Comparison of ENCODE assay signal across 17 mouse cellular contexts in the genomic region with DNA sequence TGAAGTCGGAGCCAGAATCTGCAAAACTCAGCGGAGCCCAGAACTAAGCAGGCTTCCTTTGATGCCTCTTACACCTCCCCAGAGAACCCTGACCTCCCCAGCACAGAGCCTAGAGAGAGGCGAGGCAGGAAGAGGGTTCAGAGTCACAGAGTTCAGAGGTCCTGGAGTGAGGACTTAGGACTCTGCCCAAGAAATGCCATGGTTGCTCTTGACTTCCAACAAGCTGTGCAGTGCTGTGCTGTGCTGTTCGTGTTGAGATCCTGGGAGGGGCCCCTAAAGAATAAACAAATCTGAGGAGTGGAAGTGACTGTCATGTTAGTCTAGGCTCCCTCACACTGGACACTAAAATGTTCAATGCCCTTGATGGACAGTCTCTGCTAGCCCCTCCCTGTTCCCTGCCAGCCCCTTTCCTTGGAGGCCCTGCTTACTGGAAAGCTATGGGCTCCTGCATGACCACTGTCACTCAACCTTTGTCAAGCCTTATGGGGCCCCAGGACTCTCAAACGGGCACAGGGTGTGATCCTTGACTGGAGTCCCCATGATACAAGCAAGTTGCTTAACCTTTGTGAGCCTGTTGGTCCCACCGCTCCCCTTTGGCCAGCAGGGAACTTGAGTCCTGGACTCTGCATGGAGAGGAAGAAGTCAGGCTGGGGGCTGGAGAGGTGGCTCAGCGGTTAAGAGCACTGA. TPM values are rescaled to one million over a fixed set of nuclear protein-coding genes. Genes with fewer than 3 reads are reported as not detected.
DNase-seq lines count a peak whose midpoint lies in the region; ATAC-seq lines count a peak whose summit lies in the region.
"Had no signal": no experiment of that assay in that cellular context is flagged by ENCODE, and none has a peak within 500 bp of the region (broad histone marks: within the 10 kb centered on the region; RNA-seq: fewer than 3 reads in every experiment).

No protein-coding gene starts in this region.

- H3K4me2 ChIP-seq in midbrain, embryonic 13.5 days (replicated peaks), result no peak overlapping the region
- no peak overlapping the region for H3K4me2 ChIP-seq in midbrain, embryonic 16.5 days (ENCODE audit: low read length)
- no peak overlapping the region for H3K4me2 ChIP-seq in limb, embryonic 12.5 days
- H3K4me2 ChIP-seq in heart, embryonic 12.5 days, result no peak overlapping the region
- H3K4me2 ChIP-seq: heart, embryonic 15.5 days; hindbrain, embryonic 15.5 days; limb, embryonic 15.5 days had no signal

- WGBS in heart, embryonic 10.5 days, result 72% methylated on average over 7 of the region's 7 CpGs
- 77% methylated on average over 7 of the region's 7 CpGs for WGBS in midbrain, embryonic 13.5 days
- WGBS in midbrain, embryonic 16.5 days, result 83% methylated on average over 7 of the region's 7 CpGs
- WGBS in limb, embryonic 12.5 days, result 69% methylated on average over 7 of the region's 7 CpGs
- 75% methylated on average over 7 of the region's 7 CpGs for WGBS in heart, embryonic 12.5 days

- no peak overlapping the region for H3K9ac ChIP-seq in midbrain, embryonic 13.5 days (replicated peaks)
- H3K9ac ChIP-seq in midbrain, embryonic 16.5 days (ENCODE audit: low read depth, low read length), result no peak overlapping the region
- no peak overlapping the region for H3K9ac ChIP-seq in limb, embryonic 12.5 days (replicated peaks)
- H3K9ac ChIP-seq in heart, embryonic 12.5 days, result no peak overlapping the region
- H3K9ac ChIP-seq: heart, embryonic 15.5 days; hindbrain, embryonic 15.5 days; limb, embryonic 15.5 days had no signal

- DNase-seq in heart, embryonic 10.5 days (ENCODE audit: low spot score), result no peak
- no peak for DNase-seq in heart, postnatal 4 days
- DNase-seq in urinary bladder, postnatal 4 days (ENCODE audit: low spot score in 2 of 2), result no peak
- DNase-seq: cerebellum, adult 11-12 months had no signal

- H3K27ac ChIP-seq in heart, embryonic 10.5 days, result 0 out of 2 replicates have a peak overlapping the region, but pooled peaks have one; percentile 22
- no peak overlapping the region for H3K27ac ChIP-seq in midbrain, embryonic 13.5 days
- no peak overlapping the region for H3K27ac ChIP-seq in midbrain, embryonic 16.5 days (ENCODE audit: low read length)
- peak overlapping the region; percentile 2; the same call in 1 of the 2 replicates for H3K27ac ChIP-seq in limb, embryonic 12.5 days
- no peak overlapping the region for H3K27ac ChIP-seq in heart, embryonic 12.5 days (ENCODE audit: poor library complexity, severe bottlenecking)
- H3K27ac ChIP-seq: heart, embryonic 15.5 days; hindbrain, embryonic 15.5 days; limb, embryonic 15.5 days; midbrain, embryonic 10.5 days had no signal

- H3K9me3 ChIP-seq in heart, embryonic 10.5 days, result no peaks in the 10 kb centered on the region
- no peaks in the 10 kb centered on the region for H3K9me3 ChIP-seq in midbrain, embryonic 13.5 days
- H3K9me3 ChIP-seq in midbrain, embryonic 16.5 days (replicated peaks; ENCODE audit: control insufficient read depth, low read length, poor library complexity, severe bottlenecking), result no peaks in the 10 kb centered on the region
- H3K9me3 ChIP-seq in limb, embryonic 12.5 days, result no peaks in the 10 kb centered on the region
- H3K9me3 ChIP-seq in heart, embryonic 12.5 days (replicated peaks), result no peaks in the 10 kb centered on the region
- H3K9me3 ChIP-seq: heart, embryonic 15.5 days; hindbrain, embryonic 15.5 days; limb, embryonic 15.5 days; midbrain, embryonic 10.5 days had no signal

- H3K36me3 ChIP-seq in heart, embryonic 10.5 days, result peaks cover 2% of the 10 kb centered on the region
- no peaks in the 10 kb centered on the region for H3K36me3 ChIP-seq in midbrain, embryonic 13.5 days
- no peaks in the 10 kb centered on the region for H3K36me3 ChIP-seq in midbrain, embryonic 16.5 days (ENCODE audit: control insufficient read depth, insufficient read depth, low read length)
- 0 out of 2 replicates have a peak, but pooled peaks cover 6% of the 10 kb centered on the region for H3K36me3 ChIP-seq in limb, embryonic 12.5 days
- no peaks in the 10 kb centered on the region for H3K36me3 ChIP-seq in heart, embryonic 12.5 days
- H3K36me3 ChIP-seq: heart, embryonic 15.5 days; hindbrain, embryonic 15.5 days; limb, embryonic 15.5 days had no signal

- H3K4me3 ChIP-seq in heart, embryonic 10.5 days, result no peak overlapping the region
- H3K4me3 ChIP-seq in midbrain, embryonic 13.5 days (replicated peaks), result no peak overlapping the region
- H3K4me3 ChIP-seq in midbrain, embryonic 16.5 days (ENCODE audit: low read depth, low read length), result no peak overlapping the region
- H3K4me3 ChIP-seq in limb, embryonic 12.5 days (replicated peaks), result no peak overlapping the region
- H3K4me3 ChIP-seq in heart, embryonic 12.5 days, result no peak overlapping the region
- H3K4me3 ChIP-seq: erythroblast, embryonic 14.5 days; heart, embryonic 15.5 days; hindbrain, embryonic 15.5 days; limb, embryonic 15.5 days; midbrain, embryonic 10.5 days; myocyte had no signal

- peaks cover 18% of the 10 kb centered on the region for H3K4me1 ChIP-seq in heart, embryonic 10.5 days
- no peaks in the 10 kb centered on the region for H3K4me1 ChIP-seq in midbrain, embryonic 13.5 days (replicated peaks)
- H3K4me1 ChIP-seq in midbrain, embryonic 16.5 days (ENCODE audit: control insufficient read depth, insufficient read depth, low read length), result no peaks in the 10 kb centered on the region
- H3K4me1 ChIP-seq in limb, embryonic 12.5 days (replicated peaks), result peaks cover 14% of the 10 kb centered on the region
- peaks cover 7% of the 10 kb centered on the region for H3K4me1 ChIP-seq in heart, embryonic 12.5 days (replicated peaks)
- H3K4me1 ChIP-seq: heart, embryonic 15.5 days; hindbrain, embryonic 15.5 days had no signal

- 0 out of 2 replicates have a peak, but pooled peaks have one; percentile 46 for ATAC-seq in midbrain, embryonic 13.5 days
- no peak for ATAC-seq in midbrain, embryonic 16.5 days
- no peak for ATAC-seq in limb, embryonic 12.5 days (ENCODE audit: insufficient number of reproducible peaks, insufficient read depth, low FRiP score, low TSS enrichment, low read depth)
- ATAC-seq in heart, embryonic 12.5 days (ENCODE audit: insufficient number of reproducible peaks, low FRiP score), result no peak
- no peak for ATAC-seq in erythroid progenitor cell, adult 5-6 weeks (replicated peaks; ENCODE audit: low FRiP score, poor library complexity, severe bottlenecking)

- no peaks in the 10 kb centered on the region for H3K27me3 ChIP-seq in heart, embryonic 10.5 days (ENCODE audit: insufficient read depth, poor library complexity, severe bottlenecking)
- H3K27me3 ChIP-seq in midbrain, embryonic 13.5 days, result no peaks in the 10 kb centered on the region
- H3K27me3 ChIP-seq in midbrain, embryonic 16.5 days (ENCODE audit: control insufficient read depth, insufficient read depth, low read depth, low read length), result no peaks in the 10 kb centered on the region
- no peaks in the 10 kb centered on the region for H3K27me3 ChIP-seq in limb, embryonic 12.5 days
- no peaks in the 10 kb centered on the region for H3K27me3 ChIP-seq in heart, embryonic 12.5 days (replicated peaks)
- H3K27me3 ChIP-seq: heart, embryonic 15.5 days; hindbrain, embryonic 15.5 days; limb, embryonic 15.5 days had no signal

RNA-seq across cellular contexts. Expression of a gene that starts 8.2 kb away (rescaled TPM):
- 11.1 and 30.6 TPM in 2 replicates for polyA plus RNA-seq in heart, embryonic 10.5 days (2016; fragmentation: Nextera tagmentation; extraction: Ambion mirVana)
- total RNA-seq in heart, postnatal 4 days (2021), result not detected
- 2.2 and 3.0 TPM in 2 replicates for polyA plus RNA-seq in midbrain, embryonic 13.5 days (2015; fragmentation: Nextera tagmentation; extraction: Ambion mirVana)
- polyA plus RNA-seq in midbrain, embryonic 16.5 days (2015; fragmentation: Nextera tagmentation; extraction: Ambion mirVana), result 1.1 and 1.2 TPM in 2 replicates
- 13.5 and 14.0 TPM in 2 replicates for polyA plus RNA-seq in limb, embryonic 12.5 days (2016; fragmentation: Nextera tagmentation; extraction: Ambion mirVana)
- polyA plus RNA-seq in heart, embryonic 12.5 days (2016; fragmentation: Nextera tagmentation; extraction: Ambion mirVana), result 2.5 and 3.1 TPM in 2 replicates
- 8.6 and 18.4 TPM in 2 replicates for total RNA-seq in erythroid progenitor cell, adult 5-6 weeks (2015; ENCODE audit: low replicate concordance)
- total RNA-seq in erythroid progenitor cell, adult 5-6 weeks (2017; ENCODE audit: low replicate concordance), result 2.3 TPM in 1 of 2 replicates, not detected in the other
- total RNA-seq: layer of hippocampus, adult 8-10 months; left cerebral cortex, adult 8-10 months had no signal
- polyA plus RNA-seq: erythroblast, embryonic 14.5 days had no signal

RNA-seq across cellular contexts. Expression of a gene that starts 37.0 kb away (rescaled TPM):
- 2.1 and 2.3 TPM in 2 replicates for polyA plus RNA-seq in heart, embryonic 10.5 days (2016; fragmentation: Nextera tagmentation; extraction: Ambion mirVana)
- 1 to 10 TPM; 4.6 to 4.8 TPM for total RNA-seq in heart, postnatal 4 days (2021)
- 102 and 106 TPM in 2 replicates for polyA plus RNA-seq in midbrain, embryonic 13.5 days (2015; fragmentation: Nextera tagmentation; extraction: Ambion mirVana)
- polyA plus RNA-seq in midbrain, embryonic 16.5 days (2015; fragmentation: Nextera tagmentation; extraction: Ambion mirVana), result 140 and 155 TPM in 2 replicates
- 4.4 and 4.8 TPM in 2 replicates for polyA plus RNA-seq in limb, embryonic 12.5 days (2016; fragmentation: Nextera tagmentation; extraction: Ambion mirVana)
- 3.0 and 3.4 TPM in 2 replicates for polyA plus RNA-seq in heart, embryonic 12.5 days (2016; fragmentation: Nextera tagmentation; extraction: Ambion mirVana)
- total RNA-seq in erythroid progenitor cell, adult 5-6 weeks (2015; ENCODE audit: low replicate concordance), result not detected in 2 replicates
- total RNA-seq in erythroid progenitor cell, adult 5-6 weeks (2017; ENCODE audit: low replicate concordance), result not detected in 2 replicates
- polyA plus RNA-seq: erythroblast, embryonic 14.5 days had no signal

RNA-seq across cellular contexts. Expression of a gene that starts 47.7 kb away (rescaled TPM):
- polyA plus RNA-seq in heart, embryonic 10.5 days (2016; fragmentation: Nextera tagmentation; extraction: Ambion mirVana), result 12.5 and 24.3 TPM in 2 replicates
- total RNA-seq in heart, postnatal 4 days (2021), result 10 to 100 TPM; 69.7 to 78.2 TPM
- 11.1 and 12.8 TPM in 2 replicates for polyA plus RNA-seq in midbrain, embryonic 13.5 days (2015; fragmentation: Nextera tagmentation; extraction: Ambion mirVana)
- 22.0 and 24.0 TPM in 2 replicates for polyA plus RNA-seq in midbrain, embryonic 16.5 days (2015; fragmentation: Nextera tagmentation; extraction: Ambion mirVana)
- polyA plus RNA-seq in limb, embryonic 12.5 days (2016; fragmentation: Nextera tagmentation; extraction: Ambion mirVana), result 14.0 and 14.1 TPM in 2 replicates
- polyA plus RNA-seq in heart, embryonic 12.5 days (2016; fragmentation: Nextera tagmentation; extraction: Ambion mirVana), result 10.0 and 10.3 TPM in 2 replicates
- 0.42 and 7.6 TPM in 2 replicates for total RNA-seq in erythroid progenitor cell, adult 5-6 weeks (2015; ENCODE audit: low replicate concordance)
- 0.90 and 2.8 TPM in 2 replicates for total RNA-seq in erythroid progenitor cell, adult 5-6 weeks (2017; ENCODE audit: low replicate concordance)

Comparison
In these comparisons a context has a peak if more than half of its experiments do, and no peak if none do; other contexts are left out.
1. H3K27ac ChIP-seq: peak in heart, embryonic 10.5 days (single experiment) and limb, embryonic 12.5 days (single experiment); none in midbrain, embryonic 13.5 days (single experiment), midbrain, embryonic 16.5 days (single experiment) and heart, embryonic 12.5 days (single experiment).
2. RNA of a gene that starts 37.0 kb away (polyA plus RNA-seq): 140 to 155 TPM in midbrain, embryonic 16.5 days and 102 to 106 TPM in midbrain, embryonic 13.5 days; 4.4 to 4.8 TPM in limb, embryonic 12.5 days, 3.0 to 3.4 TPM in heart, embryonic 12.5 days and 2.1 to 2.3 TPM in heart, embryonic 10.5 days; every median in the first group is over 10 times any median in the second.